Mouse (Mus musculus) G1E (cell line): ENCODE measurements around the gene Ppp1r27.

Source experiments
- CTCF ChIP-seq: IDR thresholded peaks from 2 replicates; pipeline ENCODE4 v1.5.1; 2012; ENCODE audit warnings: low read depth, low read length, inconsistent platforms, mixed read lengths
- GATA1 ChIP-seq: IDR thresholded peaks from 2 replicates; pipeline ENCODE4 v1.6.1; 2012; ENCODE audit warnings: borderline replicate concordance, low read length, inconsistent platforms, mixed read lengths
- GATA2 ChIP-seq: IDR thresholded peaks from 2 replicates; pipeline ENCODE4 v1.6.1; 2012; ENCODE audit warnings: low read depth, low read length, inconsistent platforms, borderline replicate concordance
- POLR2AphosphoS5 ChIP-seq: IDR thresholded peaks from 2 replicates; pipeline ENCODE4 v1.6.1; 2012; ENCODE audit warnings: low read depth, low read length, inconsistent platforms; ENCODE audit not compliant: insufficient replicate concordance
- TAL1 ChIP-seq: conservative IDR thresholded peaks from 2 replicates; pipeline ENCODE4 v1.6.1; 2012; ENCODE audit warnings: low read depth, low read length, inconsistent platforms, mixed read lengths

- TF ChIP-seq GATA1, result no peak
- no peak for TF ChIP-seq CTCF
- no peak for TF ChIP-seq POLR2AphosphoS5
- no peak for TF ChIP-seq TAL1
- no peak for TF ChIP-seq GATA2
Observed at GRCm38 (mm10) chr11:120578024-120578693, 27.2 kb upstream of the Ppp1r27 start.
